Mouse (Mus musculus): Measurements from ENCODE around the gene Bok.

DNA sequence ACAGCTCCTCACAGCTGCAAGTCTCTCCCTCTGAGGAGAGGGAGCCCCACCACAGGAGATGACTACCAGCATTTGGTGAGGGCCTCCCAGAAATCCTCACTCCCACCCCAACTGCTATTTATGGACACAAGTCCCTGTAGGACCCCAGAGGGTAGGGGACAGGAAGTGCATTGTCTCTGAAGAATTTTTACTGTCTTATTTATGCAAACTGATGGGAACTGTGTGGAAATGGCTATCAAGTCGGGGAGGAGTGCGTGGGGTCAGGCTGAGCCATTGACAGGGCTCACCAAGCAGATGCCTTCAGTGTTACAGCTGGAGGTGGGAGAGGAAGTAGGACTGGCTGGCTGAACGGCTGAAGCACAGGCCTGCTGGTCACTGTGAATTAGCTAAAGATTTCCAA, 11.9 kb downstream of the Bok start:
- TF ChIP-seq CTCF (IDR thresholded peaks at IDR 0.05; ENCODE audit: borderline replicate concordance, insufficient read depth, low read depth, low read length) (no peak), POLR2A (IDR thresholded peaks at IDR 0.05; ENCODE audit: borderline replicate concordance, insufficient read depth, low read length) (no peak)

Measured in cerebellum, adult 2 months (tissue).